Mouse (Mus musculus) heart, postnatal 4 days (tissue): ENCODE data around the gene Myh7. TPM values are rescaled to one million over a fixed set of nuclear protein-coding genes. Genes with fewer than 3 reads are reported as not detected.
"Not testable (repeated sequence)": the region's sequence is repeated elsewhere in the genome, so short reads cannot be mapped to it uniquely, and the experiment has no call there.

Experiments
- DNase-seq: peaks from one replicate; pipeline ENCODE4 v3.0.0; 2021
- total RNA-seq, 2 experiments: library from RNA; stranded (reverse); gene quantifications; 2 replicates each; pipeline ENCODE4 v1.2.3; 2021

Myh7 gene
- 1,000 to 10,000 TPM; 1,764 to 1,922 TPM for total RNA-seq

DNA sequence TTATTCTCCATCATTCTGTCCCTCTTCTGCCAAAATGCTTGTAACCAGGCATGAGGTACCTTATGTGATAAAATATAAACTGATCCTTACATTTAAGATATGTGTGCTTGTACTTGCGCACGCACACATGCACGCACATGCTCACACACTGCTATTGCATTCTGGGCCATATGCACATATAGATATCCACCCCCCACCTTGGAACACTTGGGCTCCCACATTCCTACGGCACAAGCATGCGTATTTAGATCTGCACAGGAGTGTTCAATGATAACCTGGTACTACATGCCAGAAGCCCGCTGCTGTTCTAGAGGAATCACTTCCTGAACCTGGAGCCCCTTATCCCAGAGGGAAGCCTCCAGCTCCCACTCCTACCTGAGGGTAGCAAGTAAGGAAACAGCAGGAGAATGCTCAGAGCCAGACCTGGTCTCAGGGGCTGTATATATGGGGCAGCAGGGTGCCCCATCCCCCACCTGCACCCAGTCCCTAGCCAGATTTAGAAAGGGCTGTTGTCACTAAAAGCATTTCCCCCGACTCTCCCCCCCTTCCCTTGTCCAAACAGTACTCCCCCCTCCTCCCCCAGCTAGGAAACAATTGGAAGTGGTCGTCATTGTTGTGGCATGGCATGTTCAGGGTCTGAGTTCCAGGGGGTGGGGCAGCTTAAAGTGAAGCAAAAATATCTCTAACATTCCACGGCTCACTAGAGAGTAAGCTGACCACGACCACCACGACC is at the start of gene Myh7:
Gene Myh7, minus strand, starts transcription at position 491 of the 733 bp plus-strand sequence.
- DNase-seq = peak; percentile 53

DNA sequence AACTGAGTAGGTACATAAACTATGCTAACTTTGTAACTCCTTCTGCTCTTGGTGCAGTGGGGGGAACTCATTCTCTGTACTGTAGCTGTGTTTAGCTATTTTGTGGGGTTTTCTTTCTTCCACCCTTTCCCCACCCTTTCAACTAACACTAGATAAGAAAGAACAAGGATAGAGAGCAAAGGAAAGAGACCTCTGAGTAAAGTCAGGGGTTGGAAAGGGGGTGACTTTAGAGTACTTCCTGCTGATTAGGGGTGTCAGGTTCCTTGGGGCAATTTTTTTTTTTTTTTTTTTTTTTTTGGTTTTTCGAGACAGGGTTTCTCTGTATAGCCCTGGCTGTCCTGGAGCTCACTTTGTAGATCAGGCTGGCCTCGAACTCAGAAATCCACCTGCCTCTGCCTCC is 49.3 kb upstream of the Myh7 start:
- DNase-seq = not testable (repeated sequence)

DNA sequence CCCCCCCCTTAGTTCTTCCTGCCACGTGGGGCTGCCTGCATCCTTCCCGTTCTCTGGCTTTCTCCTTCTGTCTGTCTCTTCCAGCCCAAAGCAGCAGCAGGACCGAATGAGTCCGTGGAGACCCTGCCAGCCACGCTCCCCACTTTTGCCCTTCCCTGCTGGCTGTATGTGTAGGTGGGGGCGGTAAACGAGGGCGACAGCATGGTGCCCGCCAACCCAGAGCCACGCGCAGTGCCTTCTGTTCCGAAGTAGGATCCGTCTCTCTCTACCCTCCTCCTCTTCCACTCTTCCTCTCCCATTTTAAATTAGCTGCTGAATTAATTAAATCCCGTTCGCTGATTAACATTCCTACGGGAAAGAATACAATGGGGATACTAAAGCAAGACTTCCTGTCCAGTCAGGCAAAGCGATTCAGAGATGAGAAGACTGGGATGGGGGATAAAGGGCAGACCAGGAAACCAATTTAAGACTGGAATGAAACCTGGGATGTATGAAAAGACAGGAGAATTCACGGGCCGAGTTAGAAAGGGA is 38.3 kb upstream of the Myh7 start:
- DNase-seq = no peak

DNA sequence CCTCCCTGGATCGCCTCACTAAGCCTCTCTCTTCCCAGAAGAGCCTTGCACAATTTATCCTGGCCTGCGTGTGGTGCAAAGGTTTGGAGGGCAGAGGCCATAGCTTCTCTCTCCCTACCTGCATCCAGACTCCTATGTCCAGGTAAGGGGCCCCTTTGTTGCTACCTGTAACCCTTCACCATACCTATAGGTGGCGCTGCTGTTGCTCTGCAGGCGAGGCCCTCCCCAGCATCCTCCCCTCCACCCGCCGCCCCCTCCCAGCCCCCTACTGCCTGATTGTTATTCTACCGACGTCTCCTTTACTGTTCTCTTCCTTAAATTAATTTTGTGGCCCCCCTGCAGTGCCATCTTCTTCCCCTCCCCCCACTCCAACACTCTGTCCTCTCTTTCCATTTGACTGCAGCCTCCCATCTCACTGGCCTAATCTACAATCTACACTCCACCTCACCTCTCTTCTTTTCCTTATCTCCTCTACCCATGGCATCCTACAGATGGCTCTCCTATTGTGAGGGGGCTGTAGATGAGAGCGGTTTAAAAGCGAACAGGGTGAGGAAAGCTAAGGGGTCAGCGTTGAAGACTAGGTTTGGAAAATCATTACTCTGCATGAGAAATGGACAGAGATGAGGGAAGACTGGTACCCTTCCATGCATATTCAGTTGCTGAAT is 34.7 kb upstream of the Myh7 start:
- DNase-seq = no peak

DNA sequence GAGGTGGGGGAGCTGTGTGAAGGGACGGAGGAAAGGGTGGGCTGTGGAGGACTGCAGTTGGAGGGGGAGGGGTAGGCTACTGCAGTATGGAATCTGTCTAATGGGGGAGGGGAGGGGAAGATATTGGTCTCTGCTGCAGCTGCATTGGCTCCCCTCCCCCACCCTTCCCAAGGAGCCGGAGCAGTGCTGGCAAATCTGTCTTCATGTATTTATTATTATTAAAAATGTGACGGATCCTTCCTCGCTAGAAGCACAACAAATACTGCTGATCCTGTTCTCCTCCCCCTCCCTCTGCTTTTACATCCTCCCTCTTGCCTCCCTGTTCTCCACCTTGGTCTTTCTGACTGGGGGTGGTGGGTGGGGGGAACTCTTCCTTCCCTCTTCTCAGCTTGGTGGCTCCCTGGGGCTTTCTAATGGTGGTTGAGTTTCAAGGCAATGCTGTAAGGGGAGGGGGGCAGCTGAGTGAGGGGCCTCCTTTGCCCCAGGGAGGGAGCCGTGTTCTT is 34.0 kb upstream of the Myh7 start:
- DNase-seq = no peak

DNA sequence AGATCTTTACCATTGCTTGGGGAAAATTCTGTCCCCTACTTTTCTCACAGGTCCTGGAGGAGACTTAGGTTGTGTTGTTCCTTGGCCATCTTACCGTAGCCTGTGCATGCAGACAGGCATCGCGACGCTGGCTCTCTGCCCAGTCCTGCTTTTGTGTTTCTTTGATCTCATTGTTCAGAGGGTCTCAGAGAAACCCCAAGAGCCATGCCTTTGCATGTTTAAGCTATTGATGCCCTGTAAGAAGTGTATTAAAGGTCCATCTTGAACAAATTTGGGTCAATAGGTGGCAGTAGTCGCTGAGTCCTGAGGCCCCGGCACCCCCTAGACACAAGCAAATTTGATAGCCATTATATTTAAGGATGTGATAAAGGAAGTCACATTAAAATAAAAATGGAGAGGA is 33.2 kb upstream of the Myh7 start:
- no peak for DNase-seq

DNA sequence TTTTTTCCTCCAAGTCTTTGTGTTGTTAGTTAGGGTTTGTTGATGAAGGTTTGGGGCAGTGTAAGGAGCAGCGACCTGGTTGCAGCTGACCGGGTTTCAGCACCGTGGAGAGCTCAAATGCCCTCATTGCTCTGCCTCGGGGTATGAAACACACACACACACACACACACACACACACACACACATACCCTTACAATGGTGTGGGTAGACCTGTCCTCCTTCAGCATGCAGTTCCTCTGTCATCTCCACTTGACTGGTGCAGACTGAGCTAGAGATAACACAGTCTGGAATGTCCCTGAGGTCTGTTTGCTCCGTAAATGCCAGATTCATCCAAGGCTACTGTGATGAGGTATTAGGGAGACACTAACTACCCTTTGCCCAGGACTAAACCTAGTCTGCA is 32.8 kb upstream of the Myh7 start:
- peak; percentile 46 for DNase-seq

DNA sequence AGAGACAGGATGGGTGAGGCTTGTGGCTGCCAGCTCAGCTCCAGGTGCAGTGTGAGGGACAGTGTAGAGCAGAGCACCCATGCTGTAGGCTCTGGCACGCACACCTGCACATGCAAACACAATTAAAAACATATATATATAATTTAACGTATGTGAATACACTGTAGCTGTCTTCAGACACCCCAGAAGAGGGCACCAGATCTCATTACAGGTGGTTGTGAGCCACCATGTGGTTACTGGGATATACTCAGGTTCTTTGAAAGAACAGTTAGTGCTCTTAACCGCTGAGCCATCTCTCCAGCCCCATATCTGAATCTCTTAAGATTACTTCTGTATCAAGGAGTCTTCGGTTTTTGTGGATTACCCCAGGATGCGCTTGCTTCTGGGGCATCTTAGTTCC is 31.1 kb upstream of the Myh7 start:
- DNase-seq = no peak

DNA sequence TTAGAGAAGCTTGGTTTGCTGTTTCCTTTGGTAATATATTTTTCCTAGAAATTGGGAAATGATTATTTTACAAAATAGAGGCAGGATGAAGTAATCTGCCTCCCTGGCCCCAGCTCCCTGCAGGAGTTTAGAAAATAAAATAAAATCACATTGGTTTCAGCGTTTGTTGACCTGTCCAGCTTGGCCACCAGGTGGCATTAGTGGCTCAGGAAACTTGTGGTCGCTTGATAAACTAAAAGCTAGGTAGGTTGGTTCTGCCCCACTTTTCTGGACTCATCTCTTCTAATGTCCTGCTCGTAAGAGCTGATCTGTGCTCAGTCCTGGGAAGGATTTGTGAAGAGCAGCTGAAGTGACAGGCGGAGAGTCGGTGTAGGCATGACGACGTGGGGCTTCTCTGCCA is 29.8 kb upstream of the Myh7 start:
- DNase-seq = peak; percentile 77

DNA sequence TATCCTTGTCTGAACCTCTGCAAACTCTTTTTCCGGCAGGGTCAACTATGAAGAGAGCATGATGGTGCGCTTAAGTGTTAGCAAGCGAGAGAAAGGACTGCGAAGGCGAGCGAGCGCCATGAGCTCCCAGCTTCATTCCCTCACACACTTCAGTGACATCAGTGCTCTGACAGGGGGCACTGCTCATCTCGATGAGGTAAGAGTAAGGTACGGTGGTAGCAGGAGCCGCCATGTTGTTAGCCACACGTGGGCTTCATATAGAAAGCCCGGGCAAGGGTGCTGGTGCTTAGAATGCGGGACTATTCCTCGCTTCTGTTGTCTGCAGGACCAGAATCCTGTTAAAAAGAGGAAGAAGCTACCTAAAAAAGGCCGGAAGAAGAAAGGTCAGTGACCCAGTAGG is 28.6 kb upstream of the Myh7 start:
- DNase-seq = no peak

DNA sequence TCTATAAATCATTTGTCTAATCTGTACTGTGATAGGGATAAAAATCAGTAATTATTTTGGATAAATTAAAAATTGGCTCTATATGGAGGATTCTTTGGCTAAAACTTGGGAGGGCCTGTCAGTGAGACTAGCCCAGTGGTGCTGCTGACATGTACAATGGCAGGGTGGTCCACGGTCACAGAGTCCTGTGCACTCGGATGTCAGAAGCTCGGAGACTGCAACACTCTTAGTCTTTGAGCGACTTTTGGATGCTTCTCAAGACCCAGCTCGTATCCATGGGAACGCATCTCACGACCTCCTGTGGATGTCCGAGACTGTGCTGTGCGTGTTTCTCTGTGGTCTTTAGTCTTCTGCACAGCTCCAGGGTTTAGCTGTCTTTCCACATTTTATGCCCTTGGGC is 26.0 kb upstream of the Myh7 start:
- DNase-seq = no peak

DNA sequence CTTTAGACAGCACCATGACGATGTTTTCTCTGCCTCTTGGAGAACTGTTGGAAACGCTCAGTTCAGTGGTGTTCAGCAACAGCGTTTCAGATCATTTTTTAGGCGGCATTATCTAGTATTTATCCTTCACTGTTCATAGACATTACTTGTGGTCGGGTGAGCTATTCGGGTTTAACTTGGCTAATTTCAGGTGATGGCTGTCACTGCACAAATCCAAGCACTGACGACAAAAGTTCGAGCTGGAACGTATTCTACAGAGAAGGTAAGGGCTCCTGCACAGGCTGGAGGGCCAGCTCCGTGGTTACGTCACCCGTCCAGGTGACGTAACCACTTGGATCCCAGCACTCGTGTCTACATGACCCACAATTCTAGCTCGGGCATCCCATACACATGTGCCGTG is 22.4 kb upstream of the Myh7 start:
- no peak for DNase-seq

DNA sequence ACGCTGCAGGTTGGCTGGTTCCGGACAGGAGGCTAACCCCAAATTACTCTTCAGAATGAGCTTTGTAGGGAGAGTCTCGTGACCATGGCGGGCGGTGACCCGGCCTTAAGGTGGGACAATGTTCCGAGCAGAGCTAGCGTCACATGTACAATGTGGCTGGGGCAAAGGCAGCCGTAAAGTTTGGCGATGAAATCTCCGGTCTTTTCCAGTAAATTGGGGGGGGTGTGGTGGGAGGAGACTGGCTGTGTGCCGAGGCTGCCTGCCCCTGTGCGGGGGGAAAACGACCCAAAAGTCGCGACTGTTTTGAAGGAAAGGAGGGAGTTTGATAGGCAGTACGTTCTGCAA is 21.3 kb upstream of the Myh7 start:
- no peak for DNase-seq

DNA sequence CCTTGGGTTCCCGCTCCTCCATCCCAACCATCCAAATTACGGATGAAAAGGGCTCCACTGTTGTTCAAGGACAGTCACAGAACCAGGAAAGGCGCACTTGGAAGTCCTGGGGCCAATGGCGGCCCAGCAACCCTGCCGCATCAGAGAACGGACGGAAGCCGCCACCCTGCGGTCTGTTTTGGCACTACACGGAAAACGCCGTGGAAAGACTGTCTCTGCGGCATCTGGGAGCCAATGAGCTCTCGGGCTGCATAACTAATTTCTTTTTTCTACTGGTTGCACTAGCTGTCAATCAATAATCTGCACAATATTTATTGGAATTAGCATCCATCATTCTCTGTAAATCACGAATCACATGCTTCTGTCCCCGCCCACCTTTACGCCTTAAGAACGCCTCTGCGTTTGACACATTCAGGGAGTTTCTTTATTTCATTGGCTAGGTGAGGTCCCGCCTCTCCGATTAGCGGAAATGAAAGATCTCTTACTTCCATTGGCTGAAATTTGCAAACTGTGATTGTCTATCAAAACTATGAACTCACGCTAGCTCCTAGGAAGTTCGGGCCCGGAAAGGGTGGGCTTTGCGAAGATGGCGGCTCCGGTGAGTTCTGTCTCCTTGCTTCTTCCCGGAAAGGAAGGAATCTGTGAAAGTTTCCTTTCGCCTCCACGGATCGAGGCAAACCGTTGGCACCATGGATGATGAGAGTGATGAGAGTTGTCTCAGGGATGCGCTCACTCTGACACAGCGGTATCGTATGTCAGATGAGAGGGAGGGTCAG is 20.8 kb upstream of the Myh7 start, which contains the start of gene Ngdn:
Gene Ngdn, plus strand, starts transcription at position 464 of the 776 bp plus-strand sequence.
- DNase-seq = peak; percentile 99

DNA sequence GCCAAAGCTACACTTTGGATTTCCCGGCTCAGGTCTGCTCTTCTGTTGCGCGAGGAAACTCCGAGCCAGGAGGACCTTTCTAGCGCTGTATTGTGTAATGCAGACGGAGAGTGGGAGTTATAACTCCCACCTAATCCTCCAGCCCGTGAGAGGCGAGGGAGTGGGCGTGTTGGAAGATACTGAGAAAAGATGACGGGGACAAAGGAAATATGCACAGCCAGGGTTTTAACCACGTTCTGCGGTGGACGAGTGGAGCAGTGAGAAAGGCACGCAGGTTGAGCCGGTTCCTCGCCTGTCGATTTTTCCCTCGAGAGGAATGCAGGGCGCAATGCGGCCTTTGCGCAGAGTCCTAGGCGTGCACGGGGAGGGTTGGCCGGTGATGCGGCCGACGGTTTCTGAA is 20.2 kb upstream of the Myh7 start:
- no peak for DNase-seq

DNA sequence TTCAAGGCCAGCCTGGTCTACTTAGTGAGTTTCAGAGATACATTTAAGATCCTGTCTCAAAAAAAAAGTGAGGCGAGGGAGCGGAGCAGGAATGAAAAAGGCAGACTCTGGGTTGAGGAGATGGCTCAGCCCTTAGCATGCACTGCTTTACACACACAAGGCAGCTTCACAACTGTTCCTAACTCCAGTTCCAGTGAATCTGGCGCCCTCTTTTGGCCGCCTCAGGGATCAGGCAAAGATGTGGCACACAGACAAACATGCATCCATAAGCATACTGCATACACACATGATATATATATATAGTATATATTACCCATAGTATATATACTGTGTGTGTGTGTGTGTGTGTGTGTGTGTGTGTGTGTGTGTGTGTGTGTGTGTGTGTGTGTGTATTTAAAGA is 16.7 kb upstream of the Myh7 start:
- DNase-seq = peak; percentile 42

DNA sequence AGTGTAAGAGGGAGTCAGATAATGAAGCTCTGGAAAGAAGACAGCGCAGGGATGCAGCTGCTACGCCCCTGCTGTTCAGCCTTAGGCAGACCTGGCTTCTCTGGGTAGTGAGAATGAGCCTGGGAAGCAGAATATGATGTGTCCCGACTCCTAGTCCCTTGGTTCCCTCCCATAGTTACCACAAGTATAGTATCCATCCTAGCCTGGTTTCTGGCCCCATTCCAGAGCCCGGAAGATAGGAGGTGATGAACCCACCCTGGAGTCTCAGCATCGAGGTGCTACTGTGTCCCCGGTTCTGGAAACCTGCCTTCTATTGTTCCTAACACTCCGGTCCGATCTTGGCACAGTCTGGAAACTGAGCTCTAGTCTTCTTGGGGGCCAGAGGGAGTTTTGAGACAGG is 14.0 kb upstream of the Myh7 start:
- DNase-seq = peak; percentile 39

DNA sequence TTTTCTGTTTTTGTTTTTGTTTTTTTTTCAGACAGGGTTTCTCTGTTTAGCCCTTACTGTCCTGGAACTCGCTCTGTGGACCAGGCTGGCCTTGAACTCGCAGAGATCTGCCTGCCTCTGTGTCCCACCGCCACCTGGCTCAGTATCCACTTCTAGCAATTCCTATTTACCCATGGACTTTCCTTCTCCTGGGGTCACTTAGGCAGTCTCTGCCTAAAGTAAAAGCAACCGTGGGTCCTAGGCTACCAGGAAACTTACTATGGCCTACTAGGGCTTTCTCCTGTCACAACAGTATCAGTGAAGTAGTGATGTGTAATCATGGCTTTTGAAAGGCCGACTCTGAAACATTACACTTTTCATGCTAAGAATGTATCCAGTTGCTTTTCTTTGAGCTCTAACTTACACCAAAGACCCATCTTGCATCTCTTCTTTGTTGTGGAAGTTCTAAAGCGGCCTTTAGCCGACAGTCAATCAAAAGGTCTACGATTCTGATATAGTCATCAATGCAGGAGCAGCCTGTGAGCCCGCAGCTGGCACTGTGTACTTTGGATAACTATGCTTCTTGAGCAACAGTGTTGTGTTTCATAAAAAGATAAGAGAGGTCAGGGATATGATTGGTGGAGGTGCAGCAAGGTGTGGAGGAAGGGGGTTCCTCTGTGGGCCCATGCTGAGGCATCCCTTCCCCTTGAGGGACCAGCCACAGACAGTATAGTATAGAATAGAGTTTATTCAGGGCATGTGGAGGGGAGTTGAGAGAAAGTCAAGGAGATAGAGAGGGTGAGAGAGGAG is 12.9 kb upstream of the Myh7 start:
- DNase-seq = no peak

DNA sequence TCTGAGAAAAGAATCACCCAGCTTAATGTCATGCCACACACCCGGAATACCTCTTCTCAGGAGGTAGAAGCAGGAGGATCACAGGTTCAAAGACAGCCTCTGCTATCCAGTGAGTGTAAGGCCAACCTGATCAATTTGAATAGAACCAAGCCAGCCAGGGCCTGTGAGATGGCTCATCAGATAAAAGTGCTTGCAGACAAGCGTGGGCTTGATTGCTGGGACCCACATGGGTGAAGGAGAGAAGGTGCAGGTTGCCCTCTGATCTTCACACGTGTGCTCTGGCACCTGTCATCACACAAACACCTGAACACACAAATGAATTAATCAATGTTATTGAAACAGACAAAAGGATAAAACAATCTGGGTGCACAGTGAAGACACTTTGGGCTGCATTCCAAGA is 12.1 kb upstream of the Myh7 start:
- peak; percentile 16 for DNase-seq

DNA sequence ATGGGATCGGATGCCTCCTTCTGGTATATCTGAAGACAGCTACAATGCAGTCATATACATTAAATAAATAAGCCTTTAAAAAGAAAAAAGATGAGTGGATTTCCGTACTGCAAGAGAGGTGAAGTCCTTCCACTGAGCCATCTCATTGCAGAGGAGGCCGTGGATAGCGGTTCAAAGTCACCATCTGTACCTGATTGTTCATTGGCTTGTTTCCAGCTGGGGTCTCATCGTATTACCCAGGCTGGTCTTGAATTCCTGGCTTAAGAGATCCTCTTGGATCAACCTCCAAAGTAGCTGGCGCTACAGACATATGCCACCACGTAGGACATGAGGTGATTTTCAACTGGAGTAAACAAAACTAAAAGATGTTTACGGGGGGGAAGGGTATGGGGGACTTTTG is 11.5 kb upstream of the Myh7 start:
- DNase-seq = peak; percentile 36

DNA sequence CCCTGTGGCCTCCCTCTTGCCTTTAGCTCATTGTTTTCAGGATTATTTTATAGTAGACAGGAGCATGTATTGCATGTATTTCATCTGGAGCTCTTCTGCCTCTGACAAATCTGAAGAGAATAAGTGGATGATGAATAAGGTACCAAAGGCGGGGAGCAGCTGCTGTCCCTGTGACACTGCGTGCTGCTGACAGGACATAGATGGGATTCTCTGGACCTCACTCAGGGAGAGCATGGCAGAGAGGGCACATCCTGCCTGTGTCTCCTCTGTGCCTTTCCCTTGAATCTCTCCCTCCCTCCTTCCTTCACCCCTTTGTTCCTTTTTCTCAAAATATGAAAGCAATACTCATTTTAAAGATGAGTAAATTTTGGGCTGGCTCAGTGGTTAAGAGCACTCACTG is 11.1 kb upstream of the Myh7 start:
- peak; percentile 26 for DNase-seq
